Mouse (Mus musculus): Measurements from ENCODE around the gene Erc1.

DNA sequence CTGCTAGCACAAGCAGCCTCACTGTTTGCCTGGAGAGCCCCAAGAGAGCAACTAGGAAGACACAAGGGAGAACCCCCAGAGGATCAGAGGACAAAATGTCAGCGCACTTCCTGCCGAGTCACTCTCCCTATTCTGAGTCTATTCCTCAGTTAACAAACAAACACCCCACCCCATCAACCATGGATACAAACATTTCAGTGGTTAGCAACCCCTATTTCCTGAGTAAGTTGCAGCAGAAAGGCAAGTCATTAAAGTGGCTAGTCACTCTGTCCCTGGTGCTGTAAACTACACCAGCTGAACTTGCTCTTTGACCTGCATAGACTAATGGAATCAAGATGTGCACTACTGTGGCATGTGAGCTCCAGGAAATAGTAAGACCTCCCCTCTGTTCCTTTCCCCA, 212.3 kb downstream of the Erc1 start:
- TF ChIP-seq CTCF (conservative IDR thresholded peaks at IDR 0.05; ENCODE audit: low read length) (no peak), POU5F1 (IDR thresholded peaks at IDR 0.05; ENCODE audit: borderline replicate concordance, low read length) (no peak)
